8 mouse cellular contexts compared by ENCODE assay signal in the genomic region with DNA sequence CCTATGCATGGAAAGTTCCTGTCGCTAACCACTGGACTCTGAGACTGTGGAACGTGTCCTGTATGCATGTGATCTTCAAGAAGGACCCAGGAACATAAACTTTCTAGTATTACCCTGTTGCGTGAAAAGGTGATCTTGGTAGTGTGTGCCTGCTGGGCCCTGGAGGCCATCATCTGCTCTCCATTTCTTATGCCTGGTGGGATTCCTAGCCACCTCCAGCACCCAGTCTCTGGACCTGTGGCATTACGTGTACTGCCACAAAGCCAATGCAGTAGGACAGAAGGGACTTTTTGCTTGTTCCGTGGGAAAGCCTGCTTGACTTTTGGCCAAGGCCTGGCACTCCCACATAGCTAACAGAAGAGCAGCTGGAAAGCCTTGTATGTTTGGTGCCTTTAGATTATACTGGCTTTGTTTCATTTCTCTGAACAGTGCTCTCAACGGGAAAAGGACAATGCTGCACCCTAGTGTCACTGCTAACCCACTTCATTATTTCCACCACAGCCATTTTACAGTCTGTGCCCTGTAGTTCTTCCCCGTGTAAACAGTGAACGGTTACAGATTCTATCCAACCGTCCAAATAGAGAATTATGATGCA. TPM values are rescaled to one million over a fixed set of nuclear protein-coding genes. Genes with fewer than 3 reads are reported as not detected.
A peak's percentile ranks its signal among the peaks of the same experiment; 100 is the strongest.
DNase-seq lines count a peak whose midpoint lies in the region; ATAC-seq and TF ChIP-seq lines count a peak whose summit lies in the region.

No protein-coding gene starts in this region.

- no peaks in the 10 kb centered on the region for H3K27me3 ChIP-seq in G1E (ENCODE audit: insufficient read depth, low read length)
- H3K27me3 ChIP-seq in forebrain, embryonic 16.5 days (replicated peaks; ENCODE audit: control insufficient read depth, insufficient read depth, low read length): no peaks in the 10 kb centered on the region
- no peaks in the 10 kb centered on the region for H3K27me3 ChIP-seq in intestine, embryonic 15.5 days (replicated peaks)

- peak; percentile 75 for DNase-seq in cerebellum, postnatal 10 days
- no peak for DNase-seq in cerebellum, adult 9-11 months
- DNase-seq in G1E (ENCODE audit: low spot score): no peak
- DNase-seq in left cerebral cortex, postnatal 14 days (ENCODE audit: low spot score in 2 of 2): peak; percentile 64 to 68
- DNase-seq in naive thymus-derived CD4-positive, alpha-beta T cell, adult 2 months (ENCODE audit: low read depth): peak; percentile 40
- peak; percentile 34 for DNase-seq in thymus, postnatal 14 days

- peaks cover 78% of the 10 kb centered on the region for H3K4me1 ChIP-seq in G1E (ENCODE audit: insufficient read depth, low read depth, low read length)
- peaks cover 3% of the 10 kb centered on the region for H3K4me1 ChIP-seq in forebrain, embryonic 16.5 days (replicated peaks; ENCODE audit: control insufficient read depth, insufficient read depth, low read length)
- peaks cover 3% of the 10 kb centered on the region; the same call in 1 of the 2 replicates for H3K4me1 ChIP-seq in intestine, embryonic 15.5 days (replicated peaks)

- intact Hi-C loops in left cerebral cortex, postnatal 14 days (cut with DNase I): loop anchor here (10.0 kb wide), 2 partner anchors 292 to 372 kb away; no protein-coding TSS in a partner anchor

- peak; percentile 12 for ATAC-seq in G1E (ENCODE audit: extremely low read depth, insufficient number of reproducible peaks, low FRiP score, poor library complexity, severe bottlenecking)
- peak; percentile 85 for ATAC-seq in forebrain, embryonic 16.5 days
- peak; percentile 68 for ATAC-seq in intestine, embryonic 15.5 days

- peaks cover 80% of the 10 kb centered on the region for H3K36me3 ChIP-seq in G1E (replicated peaks)
- H3K36me3 ChIP-seq in forebrain, embryonic 16.5 days (ENCODE audit: control insufficient read depth, insufficient read depth): no peaks in the 10 kb centered on the region
- no peaks in the 10 kb centered on the region for H3K36me3 ChIP-seq in intestine, embryonic 15.5 days

- peak overlapping the region; percentile 71 for H3K4me3 ChIP-seq in G1E (ENCODE audit: low read depth, low read length)
- H3K4me3 ChIP-seq in forebrain, embryonic 16.5 days (replicated peaks; ENCODE audit: low read length): no peak overlapping the region
- no peak overlapping the region for H3K4me3 ChIP-seq in intestine, embryonic 15.5 days (replicated peaks)

- no peak overlapping the region for H3K9ac ChIP-seq in forebrain, embryonic 16.5 days (replicated peaks; ENCODE audit: low read depth, low read length)
- no peak overlapping the region for H3K9ac ChIP-seq in intestine, embryonic 15.5 days

- H3K27ac ChIP-seq in forebrain, embryonic 16.5 days (ENCODE audit: low read length): no peak overlapping the region
- no peak overlapping the region for H3K27ac ChIP-seq in intestine, embryonic 15.5 days

- TF ChIP-seq CTCF in G1E (IDR thresholded peaks at IDR 0.05; ENCODE audit: low read depth, low read length): no peak

- H3K4me2 ChIP-seq in forebrain, embryonic 16.5 days (ENCODE audit: low read length): no peak overlapping the region
- H3K4me2 ChIP-seq in intestine, embryonic 15.5 days (replicated peaks): no peak overlapping the region

- no peaks in the 10 kb centered on the region for H3K9me3 ChIP-seq in G1E (replicated peaks)
- no peaks in the 10 kb centered on the region for H3K9me3 ChIP-seq in forebrain, embryonic 16.5 days (ENCODE audit: control insufficient read depth, low read length)
- H3K9me3 ChIP-seq in intestine, embryonic 15.5 days: no peaks in the 10 kb centered on the region

- WGBS in forebrain, embryonic 16.5 days: 49% methylated on average over 9 of the region's 9 CpGs
- 44% methylated on average over 9 of the region's 9 CpGs for WGBS in intestine, embryonic 15.5 days

RNA-seq across cellular contexts. Expression of gene Fam133b, which starts 27.1 kb away (rescaled TPM):
- total RNA-seq in G1E (2014; fragmentation: Nextera tagmentation): 59.0 and 66.6 TPM in 2 replicates
- total RNA-seq in G1E (2017): 64.6 and 76.2 TPM in 2 replicates
- 14.5 and 16.9 TPM in 2 replicates for polyA plus RNA-seq in G1E (2012)
- 25.5 and 27.9 TPM in 2 replicates for polyA plus RNA-seq in forebrain, embryonic 16.5 days (2015; fragmentation: Nextera tagmentation; extraction: Ambion mirVana)
- polyA plus RNA-seq in intestine, embryonic 15.5 days (2015; fragmentation: Nextera tagmentation; extraction: Ambion mirVana): 20.8 and 23.5 TPM in 2 replicates
- 10 to 100 TPM; 37.8 to 41.9 TPM for total RNA-seq in left cerebral cortex, postnatal 14 days (2021)

RNA-seq across cellular contexts. Expression of gene 1700109H08Rik, which starts 54.8 kb away (rescaled TPM):
- 20.0 and 23.1 TPM in 2 replicates for total RNA-seq in G1E (2014; fragmentation: Nextera tagmentation)
- total RNA-seq in G1E (2017): 6.0 and 9.5 TPM in 2 replicates
- polyA plus RNA-seq in G1E (2012): 0.30 and 0.59 TPM in 2 replicates
- 2.2 and 3.5 TPM in 2 replicates for polyA plus RNA-seq in forebrain, embryonic 16.5 days (2015; fragmentation: Nextera tagmentation; extraction: Ambion mirVana)
- polyA plus RNA-seq in intestine, embryonic 15.5 days (2015; fragmentation: Nextera tagmentation; extraction: Ambion mirVana): 1.6 and 1.7 TPM in 2 replicates
- 1 to 10 TPM; 2.7 to 3.5 TPM for total RNA-seq in left cerebral cortex, postnatal 14 days (2021)

Comparison
In these comparisons a context has a peak if more than half of its experiments do, and no peak if none do; other contexts are left out.
1. DNase-seq: peak in cerebellum, postnatal 10 days (2 of 2), left cerebral cortex, postnatal 14 days (2 of 2), naive thymus-derived CD4-positive, alpha-beta T cell, adult 2 months (single experiment) and thymus, postnatal 14 days (single experiment); none in cerebellum, adult 9-11 months (single experiment) and G1E (single experiment).
2. ATAC-seq: peak in every context shown above with its lines; median percentile 85 in forebrain, embryonic 16.5 days; 68 in intestine, embryonic 15.5 days; 12 in G1E.